Mouse (Mus musculus) left cerebral cortex, postnatal 36 days (tissue): ENCODE measurements around the gene Hhex. TPM values are rescaled to one million over a fixed set of nuclear protein-coding genes. Genes with fewer than 3 reads are reported as not detected.
A peak's percentile ranks its signal among the peaks of the same experiment; 100 is the strongest.

Experiments
- DNase-seq, 2 experiments: peaks; one replicate each; pipeline ENCODE4 v3.0.0; 2021 to 2022; ENCODE audit warnings: low spot score in 2 of 2, mixed read lengths in 1 of 2
- intact Hi-C: fragments of 180-260 bp; cut with DNase I; formaldehyde crosslinking; loops from one replicate; pipeline ENCODE4 v1.15.1; 2025
- total RNA-seq, 2 experiments: library from RNA; stranded (reverse); gene quantifications; 2 replicates each; pipeline ENCODE4 v1.2.3; 2021

Gene Hhex
- 1 to 10 TPM; 2.4 to 3.4 TPM for total RNA-seq

DNA sequence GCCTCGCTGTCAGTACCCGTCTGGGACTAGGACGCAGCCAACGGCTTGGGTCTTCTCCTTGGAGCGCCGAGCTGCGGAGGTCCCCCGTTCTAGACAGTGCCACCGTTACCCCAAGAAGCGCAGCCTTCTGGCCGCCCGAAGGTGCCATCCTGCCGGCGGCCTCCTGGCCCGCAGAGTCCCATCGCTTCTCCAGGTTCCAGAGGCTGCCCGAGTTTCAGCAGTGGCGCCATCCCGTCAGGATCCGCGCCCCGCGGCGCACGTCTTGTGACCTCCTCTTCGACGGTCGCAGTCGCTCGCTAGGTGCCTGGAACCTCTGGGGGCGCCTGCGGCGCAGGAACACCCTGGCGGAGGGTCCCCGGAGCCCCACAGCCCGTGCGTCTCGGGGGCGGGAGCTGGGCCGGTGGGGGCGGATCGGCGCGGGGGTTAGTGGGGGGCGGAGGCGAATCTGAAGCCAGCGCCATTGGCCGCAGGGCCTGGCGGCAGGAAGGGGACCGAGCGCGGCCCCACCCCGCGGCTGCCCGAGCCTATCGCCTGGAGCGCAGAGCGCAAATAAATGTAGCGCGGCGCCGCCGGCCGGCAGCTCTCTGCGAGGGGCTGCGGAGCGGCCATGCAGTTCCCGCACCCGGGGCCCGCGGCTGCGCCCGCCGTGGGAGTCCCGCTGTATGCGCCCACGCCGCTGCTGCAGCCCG is at the start of gene Hhex:
Gene Hhex (plus strand): TSS at position 548 of the 689 bp plus-strand sequence.
- intact Hi-C loops: no loop called here
- DNase-seq: peak; percentile 27 to 44

DNA sequence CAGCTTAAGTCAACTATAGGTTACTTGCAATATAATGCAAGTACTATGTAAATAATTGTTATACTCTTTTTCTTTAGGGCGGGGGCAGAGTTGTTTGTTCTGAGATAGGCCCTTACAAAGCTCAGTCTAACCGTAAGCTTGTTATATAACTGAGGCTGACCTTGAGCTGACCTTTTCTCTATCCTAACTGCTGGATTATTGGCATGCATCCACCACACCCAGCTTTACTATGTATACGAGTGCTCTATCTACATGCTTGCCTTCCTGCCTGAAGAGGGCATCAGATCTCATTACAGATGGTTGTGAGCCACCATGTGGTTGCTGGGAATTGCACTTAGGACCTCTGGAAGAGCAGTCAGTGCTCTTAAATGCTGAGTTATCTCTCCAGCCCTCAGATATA is 48.5 kb upstream of the Hhex start:
- no peak for DNase-seq
- intact Hi-C loops: no loop called here

DNA sequence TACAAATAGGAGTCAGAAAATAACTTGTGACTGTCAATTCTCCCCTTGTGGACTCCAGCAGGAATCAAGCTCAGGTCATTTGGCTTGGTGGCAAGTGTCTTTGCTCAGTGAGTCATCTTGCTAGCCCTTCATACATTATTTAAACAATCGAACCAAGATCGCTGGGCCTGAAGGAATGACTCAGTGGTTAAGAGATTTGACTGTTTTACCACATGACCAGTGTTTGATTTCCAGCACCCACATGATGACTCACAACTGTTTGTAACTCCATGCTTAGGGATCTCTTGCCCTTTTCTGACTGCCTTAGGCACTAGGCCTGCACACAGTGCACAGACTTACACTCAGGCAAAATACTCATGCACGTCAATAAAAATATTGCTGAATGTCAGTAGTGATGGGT is 42.7 kb upstream of the Hhex start:
- DNase-seq: no peak
- intact Hi-C loops: no loop called here

DNA sequence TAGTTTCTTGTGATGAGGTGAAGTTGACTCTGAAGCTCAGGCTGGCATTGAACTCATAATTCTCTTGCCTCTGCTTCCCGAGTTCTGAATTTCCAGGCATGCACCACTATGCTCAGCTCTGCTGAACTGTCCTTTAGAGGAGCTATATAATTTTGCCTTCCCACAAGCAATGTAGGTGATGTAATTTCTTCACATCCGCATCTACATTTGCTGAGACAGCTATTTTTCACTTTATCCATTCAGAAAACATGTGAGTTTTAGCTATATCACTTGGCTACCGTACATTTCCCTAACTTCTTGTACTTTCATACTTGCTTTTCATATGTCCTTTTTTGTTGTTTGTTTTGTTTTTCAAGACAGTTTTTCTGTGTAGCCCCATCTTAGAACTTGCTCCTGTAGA is 38.3 kb upstream of the Hhex start:
- DNase-seq: no peak
- intact Hi-C loops: no loop called here

DNA sequence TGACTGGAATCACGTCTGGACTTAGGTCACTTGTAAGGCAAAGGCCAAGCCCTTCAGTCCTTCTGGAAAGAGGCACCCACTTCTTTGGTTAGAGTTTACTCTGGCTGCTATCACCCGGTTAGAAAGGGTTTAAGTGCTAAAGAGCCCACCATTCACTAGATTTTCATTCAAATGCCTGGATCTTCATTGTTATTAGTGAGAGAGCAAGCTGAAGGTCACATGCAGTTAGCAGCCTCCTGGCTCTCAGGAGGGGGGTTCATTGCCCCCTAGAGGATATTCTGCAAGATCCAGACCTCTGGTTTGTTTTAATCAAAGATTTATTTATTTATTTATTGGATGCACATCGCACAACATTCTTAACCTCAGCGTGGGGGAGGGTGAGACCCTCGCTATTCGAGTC is 33.7 kb upstream of the Hhex start:
- DNase-seq: no peak
- intact Hi-C loops: no loop called here

DNA sequence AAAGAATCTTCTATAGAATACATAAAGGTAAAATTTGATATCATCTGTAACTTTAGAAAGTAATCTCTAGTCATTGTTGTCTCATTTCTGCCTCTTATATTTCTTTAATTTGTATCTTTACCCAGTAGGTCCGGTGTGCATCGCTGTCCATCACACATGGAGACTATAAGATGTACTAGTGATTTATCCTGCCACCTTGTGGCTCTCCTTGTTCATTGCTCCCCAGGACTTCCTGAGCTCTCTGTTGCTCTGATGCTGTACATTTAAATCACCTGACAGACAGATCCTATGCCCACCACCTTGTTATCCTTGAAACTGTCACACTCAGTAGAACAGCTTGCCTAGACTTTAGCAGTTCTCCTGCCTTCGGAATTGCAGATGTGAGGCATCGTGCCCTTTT is 16.3 kb upstream of the Hhex start:
- DNase-seq: peak in 1 of 2 experiments; percentile 14
- intact Hi-C loops: no loop called here

DNA sequence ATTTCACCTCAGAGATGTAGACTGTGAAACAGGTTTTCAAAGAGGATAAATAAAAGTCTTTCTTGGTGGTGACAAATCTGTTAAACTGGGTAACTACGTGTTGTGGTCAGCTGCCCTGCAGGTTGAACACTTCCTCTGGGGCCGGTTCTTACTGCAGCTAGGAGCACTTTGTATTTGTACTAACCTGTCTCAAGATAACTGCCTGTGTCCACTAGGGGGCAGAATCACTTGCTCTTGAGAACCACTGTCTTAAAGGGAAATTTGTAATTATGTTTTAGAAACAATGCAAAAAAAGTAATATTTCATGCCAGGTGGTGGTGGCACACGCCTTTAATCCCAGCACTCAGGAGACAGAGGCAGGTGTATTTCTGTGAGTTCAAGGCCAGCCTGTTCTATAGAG is 15.0 kb upstream of the Hhex start:
- intact Hi-C loops: no loop called here

DNA sequence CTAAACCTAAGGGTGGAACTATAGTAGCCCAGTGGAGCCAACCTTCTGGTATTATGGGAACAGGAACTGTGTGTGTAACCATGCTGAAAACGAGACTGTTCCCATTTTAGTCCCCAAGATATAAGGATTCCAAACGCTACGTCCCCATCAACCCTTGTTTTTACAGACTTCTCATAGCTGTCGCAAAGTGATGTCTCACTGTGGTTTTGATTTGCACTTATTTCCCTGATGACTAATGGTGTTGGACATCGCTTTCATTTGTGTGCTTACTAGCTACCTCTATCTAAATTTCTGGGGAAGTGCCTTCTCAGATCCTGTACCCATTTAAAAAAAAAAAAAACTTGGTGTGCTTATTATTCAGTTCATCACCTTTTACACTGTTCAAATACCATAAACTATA is 6.0 kb upstream of the Hhex start:
- no peak for DNase-seq
- intact Hi-C loops: no loop called here

More for the DNA sequence above, 15.0 kb upstream of the Hhex start:
- DNase-seq: peak; percentile 5 to 25

DNA sequence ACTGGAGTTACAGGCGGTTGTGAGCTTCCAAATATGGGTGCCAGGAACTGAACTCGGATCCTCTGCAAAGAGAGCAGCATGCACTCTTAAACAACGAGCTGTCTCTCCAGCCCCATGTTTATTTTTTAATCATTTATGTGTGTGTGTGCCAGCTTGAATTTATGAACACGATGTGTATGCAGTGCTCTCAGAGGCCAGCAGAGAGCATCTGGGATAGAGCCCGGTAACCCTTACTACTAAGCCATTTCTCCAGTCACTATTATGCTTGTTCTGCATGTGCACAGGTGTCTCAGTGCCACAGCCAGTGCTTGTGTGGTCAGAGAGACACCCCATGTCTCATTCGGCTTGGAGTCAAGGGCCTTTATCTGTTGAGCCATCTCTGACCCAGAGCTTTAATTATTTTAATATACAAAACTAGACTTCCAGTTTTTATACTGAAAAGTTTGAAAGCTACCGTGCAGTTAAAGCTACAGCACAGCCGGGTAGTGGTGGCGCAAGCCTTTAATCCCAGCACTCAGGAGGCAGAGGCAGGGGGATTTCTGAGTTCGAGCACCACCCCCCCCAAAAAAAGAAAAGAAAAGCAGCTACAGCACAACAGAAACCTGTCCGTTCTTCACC is 3.4 kb upstream of the Hhex start:
- intact Hi-C loops: no loop called here
- DNase-seq: no peak

DNA sequence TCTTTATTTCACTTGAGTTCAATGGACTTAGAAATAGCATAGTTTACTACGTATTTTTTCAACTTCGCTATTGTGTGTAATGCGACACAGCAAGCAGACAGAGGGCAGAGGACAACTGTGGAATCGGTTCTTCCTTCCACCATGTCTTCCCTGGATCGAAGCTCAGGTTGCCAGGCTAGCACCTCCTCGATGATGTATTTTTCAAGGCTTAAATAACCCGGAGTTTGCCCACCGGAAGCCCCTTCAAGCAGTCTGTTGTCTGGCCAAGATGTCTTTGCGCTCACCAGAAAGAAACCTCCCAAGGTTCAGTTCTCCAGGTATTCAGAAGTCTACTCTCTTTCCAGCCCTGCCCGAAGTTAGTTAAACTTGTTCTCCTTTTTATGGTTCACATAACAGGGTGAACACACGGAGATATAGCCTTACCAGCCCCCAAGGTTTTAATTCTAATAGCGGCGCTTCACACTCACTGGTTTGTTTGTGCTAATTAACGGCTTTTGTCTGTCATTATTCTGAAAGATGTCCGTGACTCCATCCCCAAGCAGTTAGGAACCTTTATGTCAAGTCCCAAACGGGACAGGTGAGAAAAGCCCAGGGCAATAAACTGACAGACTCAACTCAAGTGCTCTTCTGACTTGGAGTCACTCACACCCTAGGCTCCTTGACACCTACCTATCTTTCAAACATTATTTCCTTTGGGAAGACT is 1.6 kb upstream of the Hhex start:
- intact Hi-C loops: no loop called here

DNA sequence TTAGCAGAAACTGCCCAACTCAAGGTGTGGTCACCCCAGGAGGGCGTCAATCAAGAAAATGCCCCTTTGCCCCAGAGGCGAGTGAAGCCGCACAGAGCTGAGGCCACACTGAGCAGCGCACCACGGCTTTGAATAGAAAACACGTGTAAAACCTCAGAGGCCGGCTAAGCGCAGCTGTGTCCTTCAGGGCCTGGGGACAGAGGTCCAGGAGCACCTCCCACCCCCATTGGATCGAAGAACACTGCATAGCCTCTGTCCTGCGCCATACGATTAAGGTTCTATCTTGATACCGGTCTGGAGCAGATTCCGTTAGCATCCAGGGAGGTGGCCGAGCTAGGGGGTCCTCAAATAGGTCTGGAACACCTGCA is 731 bp upstream of the Hhex start:
- DNase-seq: no peak

More for the DNA sequence above, 1.6 kb upstream of the Hhex start:
- no peak for DNase-seq

DNA sequence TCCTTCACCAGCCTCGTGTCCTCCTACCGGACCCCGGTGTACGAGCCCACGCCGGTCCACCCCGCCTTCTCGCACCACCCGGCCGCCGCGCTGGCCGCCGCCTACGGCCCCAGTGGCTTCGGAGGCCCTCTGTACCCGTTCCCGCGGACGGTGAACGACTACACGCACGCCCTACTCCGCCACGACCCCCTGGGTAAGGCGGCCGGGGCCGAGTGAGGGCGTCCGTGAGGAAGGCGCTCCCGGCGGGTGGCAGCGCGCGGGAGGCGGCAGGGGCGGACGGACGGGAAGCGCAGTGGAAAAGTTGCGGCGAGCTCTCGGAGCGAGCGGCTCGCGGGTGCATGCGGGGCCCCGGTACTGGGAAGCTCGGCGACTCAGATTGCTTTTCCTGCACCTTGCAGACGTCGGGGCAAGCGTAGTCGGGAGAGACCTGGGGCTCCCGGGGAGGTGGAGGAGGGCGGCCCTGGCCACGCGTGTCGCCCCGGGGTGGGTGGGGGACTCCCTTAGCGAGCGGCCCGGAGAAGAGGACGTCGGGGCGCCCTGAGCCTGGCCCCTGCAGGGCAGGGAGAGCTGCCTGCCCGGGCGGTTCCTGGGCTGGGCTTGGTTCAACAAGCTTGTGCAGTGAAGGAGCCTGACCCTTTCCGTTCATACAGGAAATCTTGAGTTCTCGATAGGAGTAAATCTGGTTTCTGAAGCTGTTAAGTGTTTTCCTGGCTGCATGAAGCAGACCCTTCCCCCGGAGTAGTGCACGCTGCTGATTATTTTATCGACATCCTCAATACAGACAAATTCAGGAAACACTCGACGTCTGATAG is 637 bp downstream of the Hhex start:
- intact Hi-C loops: no loop called here
- DNase-seq: no peak

More for the DNA sequence above, 731 bp upstream of the Hhex start:
- intact Hi-C loops: no loop called here

DNA sequence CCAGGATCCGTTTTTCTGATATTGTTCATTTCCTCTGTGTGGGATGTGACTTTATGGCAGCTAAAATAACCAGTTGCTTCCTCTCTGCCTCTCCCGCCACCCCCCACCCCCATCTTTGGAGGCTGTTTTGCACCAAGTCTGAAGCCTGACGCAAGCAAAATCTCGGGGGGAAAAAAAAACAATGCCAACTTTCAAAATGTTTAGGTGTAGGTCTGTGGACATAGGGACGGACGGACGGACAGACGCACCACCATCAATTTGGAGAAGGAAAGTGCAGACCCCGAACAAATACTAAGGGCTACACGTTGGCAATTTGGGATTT is 1.2 kb downstream of the Hhex start:
- intact Hi-C loops: no loop called here
- DNase-seq: no peak

DNA sequence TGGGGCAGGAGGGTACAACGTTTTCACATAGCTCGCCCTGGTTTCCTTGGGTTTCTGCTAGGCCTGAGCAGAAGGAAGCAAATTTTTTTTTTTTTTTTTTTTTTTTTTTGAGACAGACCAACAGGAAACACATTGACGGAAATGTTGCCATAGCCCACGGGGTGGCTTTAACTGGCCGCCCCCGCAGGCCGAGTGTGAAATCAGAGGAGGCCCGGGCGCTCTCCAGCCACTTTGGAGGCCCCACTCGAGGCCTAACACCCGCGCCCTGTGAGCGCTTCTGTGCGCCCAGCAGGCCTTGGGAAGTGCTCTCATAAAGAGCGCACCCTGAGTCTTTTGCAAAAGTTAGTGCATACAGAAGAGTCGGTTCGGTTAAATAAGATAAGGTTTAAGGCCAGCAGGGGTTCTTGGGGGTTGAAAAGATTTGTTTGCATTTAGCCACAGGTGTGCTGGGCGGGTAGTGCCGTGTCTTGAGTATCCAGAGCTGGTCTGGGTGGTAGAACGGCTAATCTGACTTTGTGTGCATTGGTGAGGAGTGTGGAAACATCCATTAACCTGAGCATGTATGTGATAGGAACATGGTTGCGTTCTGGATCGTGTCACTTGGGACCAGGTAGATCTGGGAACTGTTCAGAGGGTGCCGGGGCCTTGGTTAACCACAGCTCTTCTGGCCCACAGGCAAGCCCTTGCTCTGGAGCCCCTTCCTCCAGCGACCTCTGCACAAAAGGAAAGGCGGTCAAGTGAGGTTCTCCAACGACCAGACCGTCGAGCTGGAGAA is 2.1 kb downstream of the Hhex start:
- no peak for DNase-seq

DNA sequence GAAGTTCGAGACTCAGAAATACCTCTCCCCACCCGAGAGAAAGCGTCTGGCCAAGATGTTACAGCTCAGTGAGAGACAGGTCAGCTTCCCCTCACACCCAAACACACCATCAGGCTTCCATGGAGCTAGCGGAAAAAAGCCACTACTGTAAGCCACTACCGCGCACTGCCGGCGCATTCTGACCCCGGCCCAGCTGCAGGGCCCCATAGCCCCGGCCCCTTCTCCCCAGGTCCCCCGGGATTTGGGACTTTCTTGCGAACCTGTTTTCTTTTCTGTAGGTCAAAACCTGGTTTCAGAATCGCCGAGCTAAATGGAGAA is 2.6 kb downstream of the Hhex start:
- DNase-seq: no peak
- intact Hi-C loops: no loop called here

More for the DNA sequence above, 2.1 kb downstream of the Hhex start:
- intact Hi-C loops: no loop called here

DNA sequence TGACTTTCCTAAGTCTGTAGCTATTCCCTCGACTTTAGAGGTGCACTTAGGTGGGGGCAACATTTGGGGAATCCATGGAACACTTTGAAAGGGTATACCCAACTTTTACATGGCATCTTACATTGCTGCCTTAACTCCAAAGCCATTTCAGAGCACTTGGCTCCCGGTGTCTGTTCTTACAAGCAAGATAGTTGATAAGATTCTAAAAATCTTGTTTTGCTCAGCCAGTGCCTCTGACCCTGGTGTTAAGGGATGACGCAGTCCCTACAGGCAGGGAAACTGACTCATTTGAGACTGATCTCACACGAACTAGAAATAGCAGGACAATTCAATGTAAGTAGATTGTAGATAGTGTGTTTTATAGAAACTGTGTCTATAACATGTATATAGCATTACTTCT is 5.6 kb downstream of the Hhex start:
- no peak for DNase-seq
- intact Hi-C loops: no loop called here

DNA sequence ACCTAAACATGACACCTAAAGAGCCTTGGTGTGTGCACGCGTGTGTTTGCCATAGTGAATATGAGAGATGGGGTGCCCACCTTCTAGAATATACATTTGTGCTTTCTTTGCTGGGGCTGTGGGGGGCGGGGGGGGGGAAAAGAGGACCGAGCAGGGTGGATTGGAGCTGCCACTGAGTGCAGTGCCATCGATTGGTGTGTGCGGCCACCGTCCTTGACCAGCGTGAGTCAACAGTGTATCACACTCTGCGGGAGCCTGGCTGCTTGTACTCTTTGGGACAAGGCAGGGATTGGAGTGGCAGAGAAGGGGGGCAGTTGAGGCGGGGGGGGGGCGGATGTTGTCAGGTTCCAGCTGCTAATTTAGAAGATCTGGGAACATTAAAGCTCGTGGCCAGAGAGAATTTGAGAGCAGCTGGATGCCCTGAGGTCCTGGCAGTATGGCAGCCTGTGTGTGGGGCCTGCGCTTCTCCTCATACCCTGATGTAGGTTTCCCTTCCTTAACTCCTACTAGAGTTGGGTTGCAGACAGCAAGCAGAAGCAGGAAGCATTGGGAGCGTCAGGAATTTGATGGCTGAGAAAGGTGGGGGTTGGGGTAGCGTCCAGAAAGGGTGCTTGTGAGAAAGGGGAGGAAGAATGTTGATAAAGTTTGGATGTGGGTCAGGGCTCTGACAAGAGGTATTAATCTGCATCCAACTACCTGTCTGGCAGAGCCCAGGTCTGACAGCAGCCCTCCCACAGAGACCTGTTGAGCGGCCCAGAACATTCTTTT is 6.3 kb downstream of the Hhex start:
- no peak for DNase-seq
- intact Hi-C loops: no loop called here

DNA sequence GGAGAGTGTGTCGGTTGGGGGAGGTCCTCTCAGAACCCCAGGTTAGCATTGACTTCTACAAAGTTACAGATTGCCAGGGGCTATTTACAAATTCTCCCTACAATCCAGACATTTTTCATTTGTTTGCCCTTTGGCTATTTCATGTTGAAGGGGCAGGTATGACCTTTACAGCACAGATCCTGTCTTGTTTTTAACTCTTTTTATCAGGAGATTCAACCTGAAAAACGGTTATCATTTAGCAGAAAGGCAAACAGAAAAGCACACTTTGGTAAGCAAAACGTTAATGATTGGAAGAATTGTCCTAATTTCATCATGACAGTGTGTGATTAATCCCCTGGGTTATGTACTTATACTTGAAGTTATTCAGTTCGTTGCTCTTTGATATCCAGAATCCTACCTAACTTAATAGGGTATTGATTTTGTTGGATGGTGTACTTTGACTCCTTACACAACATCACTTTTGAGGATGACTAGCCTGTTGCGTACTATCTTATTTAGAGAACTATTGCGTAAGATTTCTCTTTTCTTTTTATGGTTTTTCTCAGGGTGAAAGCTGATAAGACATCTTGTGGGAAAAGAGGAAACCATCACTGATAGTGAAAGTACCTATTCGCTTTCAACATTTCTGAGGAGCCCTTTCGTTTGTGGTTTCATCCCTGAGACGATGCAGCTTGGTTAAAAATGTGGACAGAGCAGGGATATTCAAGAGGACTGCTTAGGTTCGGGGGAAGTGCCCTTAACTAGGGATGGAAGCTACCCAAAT is 8.1 kb downstream of the Hhex start:
- DNase-seq: no peak
- intact Hi-C loops: no loop called here
